Mouse (Mus musculus) myocyte (in vitro differentiated cells): ENCODE data around the gene Baz2a. TPM values are rescaled to one million over a fixed set of nuclear protein-coding genes. Genes with fewer than 3 reads are reported as not detected.
"Not testable (repeated sequence)": the region's sequence is repeated elsewhere in the genome, so short reads cannot be mapped to it uniquely, and the experiment has no call there.

Experiments
- H3K27me3 ChIP-seq: one replicate; pipeline ENCODE4 v1.6.1; 2011; ENCODE audit not compliant: control insufficient read depth, insufficient read depth, insufficient read length
- H3K36me3 ChIP-seq: one replicate; pipeline ENCODE4 v1.6.1; 2011; ENCODE audit not compliant: control insufficient read depth, insufficient read depth
- H3K4me2 ChIP-seq: one replicate; pipeline ENCODE4 v1.6.1; 2011; ENCODE audit warnings: low read depth, control low read depth
- H3K4me3 ChIP-seq: one replicate; pipeline ENCODE4 v1.5.1; 2011; ENCODE audit warnings: mild to moderate bottlenecking, control low read depth, moderate library complexity
- H3K79me2 ChIP-seq: one replicate; pipeline ENCODE4 v1.6.1; 2011; ENCODE audit not compliant: control insufficient read depth, insufficient read depth
- H3ac ChIP-seq: one replicate; pipeline ENCODE4 v1.6.1; 2011; ENCODE audit not compliant: control insufficient read depth, insufficient read length
- CEBPB ChIP-seq: IDR thresholded peaks from 2 replicates; pipeline ENCODE4 v1.6.1; 2011; ENCODE audit warnings: mild to moderate bottlenecking, moderate library complexity; ENCODE audit not compliant: poor library complexity, insufficient read depth, severe bottlenecking
- E2F4 ChIP-seq: IDR thresholded peaks from one replicate; pipeline ENCODE4 v1.6.1; 2011; ENCODE audit warnings: mild to moderate bottlenecking, control low read depth, moderate library complexity; ENCODE audit not compliant: insufficient read depth
- MAX ChIP-seq: IDR thresholded peaks from one replicate; pipeline ENCODE4 v1.6.1; 2011; ENCODE audit warnings: low read depth, mild to moderate bottlenecking, control low read depth
- MYOD1 ChIP-seq, 3 experiments: IDR thresholded peaks; one replicate each; pipeline ENCODE4 v1.6.1; 2011; ENCODE audit warnings: control low read depth in 2 of 3, low read depth in 2 of 3, mild to moderate bottlenecking in 2 of 3, moderate library complexity in 1 of 3; ENCODE audit not compliant: insufficient read length in 2 of 3, control insufficient read depth in 1 of 3
- MYOG ChIP-seq, 3 experiments: IDR thresholded peaks; one replicate each; pipeline ENCODE4 v1.6.1; 2011; ENCODE audit warnings: control low read depth in 2 of 3, low read depth in 2 of 3, mild to moderate bottlenecking in 2 of 3; ENCODE audit not compliant: insufficient read length in 2 of 3, control insufficient read depth in 1 of 3, insufficient read depth in 1 of 3
- POLR2A ChIP-seq: IDR thresholded peaks from one replicate; pipeline ENCODE4 v1.6.1; 2011; ENCODE audit warnings: low read depth, mild to moderate bottlenecking, control low read depth, moderate library complexity; ENCODE audit not compliant: insufficient read length
- POLR2AphosphoS2 ChIP-seq: IDR thresholded peaks from one replicate; pipeline ENCODE4 v1.6.1; 2011; ENCODE audit warnings: low read depth, control low read depth; ENCODE audit not compliant: insufficient read length
- REST ChIP-seq: IDR thresholded peaks from one replicate; pipeline ENCODE4 v1.6.1; 2011; ENCODE audit warnings: mild to moderate bottlenecking, control low read depth, moderate library complexity; ENCODE audit not compliant: insufficient read depth, insufficient read length
- SRF ChIP-seq: IDR thresholded peaks from one replicate; pipeline ENCODE4 v1.6.1; 2011; ENCODE audit warnings: low read depth; ENCODE audit not compliant: control insufficient read depth, insufficient read length
- TCF12 ChIP-seq: IDR thresholded peaks from one replicate; pipeline ENCODE4 v1.6.1; 2011; ENCODE audit warnings: mild to moderate bottlenecking, control low read depth; ENCODE audit not compliant: poor library complexity, insufficient read depth, severe bottlenecking
- TCF3 ChIP-seq: IDR thresholded peaks from one replicate; pipeline ENCODE4 v1.6.1; 2011; ENCODE audit warnings: low read depth, control low read depth; ENCODE audit not compliant: insufficient read length
- USF1 ChIP-seq: IDR thresholded peaks from one replicate; pipeline ENCODE4 v1.6.1; 2011; ENCODE audit warnings: low read depth, mild to moderate bottlenecking, control low read depth, moderate library complexity
- polyA plus RNA-seq: library from polyadenylated mRNA; unstranded; fragments of >200 nt; fragmentation: generic; extraction: Trizol; gene quantifications from one replicate; pipeline ENCODE4 v1.2.1, GENCODE M21; 2012; ENCODE audit warnings: missing spikeins

The Baz2a gene
- polyA plus RNA-seq, 1 experiment = 12.7 TPM

DNA sequence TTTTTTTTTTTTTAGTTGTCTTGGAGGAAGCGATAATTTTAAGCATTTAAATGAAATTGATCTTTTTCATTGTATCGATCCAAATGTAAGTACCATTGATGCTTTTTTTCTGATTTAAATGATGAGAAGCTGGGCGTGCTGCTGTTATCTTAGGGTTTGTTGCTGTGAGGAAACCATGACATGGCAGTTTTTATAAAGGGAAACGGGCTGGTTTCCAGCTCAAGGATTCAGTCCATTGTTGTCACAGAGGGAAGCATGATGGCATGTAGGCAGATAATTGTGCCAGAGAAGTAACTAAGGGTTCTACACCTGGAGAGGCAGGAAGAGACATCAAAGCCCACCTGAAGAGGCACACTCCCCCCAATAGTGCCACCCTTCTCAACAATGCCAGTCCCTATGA is 22.2 kb upstream of the Baz2a start:
- no peak overlapping the region for H3ac ChIP-seq
- no peak overlapping the region for H3K4me2 ChIP-seq
- peaks cover 88% of the 10 kb centered on the region for H3K79me2 ChIP-seq
- H3K36me3 ChIP-seq = peaks cover 50% of the 10 kb centered on the region
- H3K27me3 ChIP-seq = no peaks in the 10 kb centered on the region
- TF ChIP-seq CEBPB (no peak), MAX (no peak), TCF12 (no peak), POLR2A (no peak), POLR2AphosphoS2 (no peak), TCF3 (no peak), USF1 (no peak), MYOG (IDR thresholded peaks at IDR 0.05; ENCODE audit: control insufficient read depth in 1 of 3, insufficient read depth in 1 of 3, insufficient read length in 2 of 3, low read depth in 2 of 3) (no peak), REST (no peak), MYOD1 (IDR thresholded peaks at IDR 0.05; ENCODE audit: control insufficient read depth in 1 of 3, insufficient read length in 2 of 3, low read depth in 2 of 3) (no peak), SRF (no peak), E2F4 (no peak)
- no peak overlapping the region for H3K4me3 ChIP-seq

GRCm38 (mm10) chr10:128070432-128070831 is 20.9 kb upstream of the Baz2a start:
- H3K4me3 ChIP-seq, H3ac ChIP-seq, H3K27me3 ChIP-seq, H3K4me2 ChIP-seq: not testable (repeated sequence)
- Histone ChIP-seq H3K79me2 (peaks cover 76% of the 10 kb centered on the region), H3K36me3 (peaks cover 61% of the 10 kb centered on the region)

DNA sequence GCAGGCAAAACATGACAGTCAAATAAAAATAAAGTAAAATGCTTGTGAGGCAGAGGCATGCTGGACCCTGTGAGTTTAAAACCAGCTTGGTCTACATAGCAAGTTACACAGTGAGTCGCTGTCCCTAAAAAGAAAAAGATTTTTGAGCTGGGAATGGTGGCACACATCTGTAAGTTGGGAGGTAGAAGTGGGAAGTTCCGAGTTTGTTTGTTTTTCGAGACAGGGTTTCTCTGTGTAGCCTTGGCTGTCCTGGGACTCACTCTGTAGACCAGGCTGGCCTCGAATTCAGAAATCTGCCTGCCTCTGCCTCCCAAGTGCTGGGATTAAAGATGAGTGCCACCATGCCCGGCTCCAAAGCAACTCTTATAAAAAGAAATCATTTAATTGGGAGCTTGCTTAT is 13.1 kb upstream of the Baz2a start:
- not testable (repeated sequence) for H3K79me2 ChIP-seq, H3K4me3 ChIP-seq, H3K27me3 ChIP-seq, H3ac ChIP-seq, H3K4me2 ChIP-seq
- peaks cover 40% of the 10 kb centered on the region for H3K36me3 ChIP-seq

DNA sequence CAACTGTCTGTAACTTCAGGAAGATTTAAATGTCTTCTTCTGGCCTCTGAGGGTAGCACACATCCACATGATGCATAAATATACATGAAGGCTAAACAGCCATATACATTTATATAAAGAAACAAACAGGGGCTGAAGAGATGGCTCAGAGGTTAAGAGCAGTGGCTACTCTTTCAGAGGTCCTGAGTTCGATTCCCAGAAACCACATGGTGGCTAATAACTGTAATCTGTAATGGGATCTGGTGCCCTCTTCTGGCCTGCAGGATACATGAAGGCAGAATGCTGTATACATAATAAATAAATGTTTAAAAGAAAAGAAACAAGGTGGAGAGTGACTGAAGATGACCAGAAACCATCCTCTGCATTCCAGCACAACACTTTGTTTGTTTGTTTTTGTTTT is 10.9 kb upstream of the Baz2a start:
- Histone ChIP-seq H3K79me2 (peaks cover 30% of the 10 kb centered on the region), H3K4me3 (no peak overlapping the region), H3K27me3 (no peaks in the 10 kb centered on the region), H3ac (no peak overlapping the region), H3K4me2 (no peak overlapping the region), H3K36me3 (peaks cover 26% of the 10 kb centered on the region)
- TF ChIP-seq POLR2A (no peak), MYOD1 (IDR thresholded peaks at IDR 0.05; ENCODE audit: control insufficient read depth in 1 of 3, insufficient read length in 2 of 3, low read depth in 2 of 3) (no peak), TCF12 (no peak)

- peaks cover 34% of the 10 kb centered on the region for H3K36me3 ChIP-seq
- no peak overlapping the region for H3ac ChIP-seq
- peak overlapping the region; percentile 99 for H3K4me3 ChIP-seq
- H3K27me3 ChIP-seq = no peaks in the 10 kb centered on the region
- H3K4me2 ChIP-seq = peak overlapping the region; percentile 75
- TF ChIP-seq POLR2AphosphoS2 (no peak), MYOG (IDR thresholded peaks at IDR 0.05; ENCODE audit: control insufficient read depth in 1 of 3, insufficient read depth in 1 of 3, insufficient read length in 2 of 3, low read depth in 2 of 3) (no peak), TCF3 (no peak), SRF (no peak), E2F4 (no peak), REST (no peak), POLR2A (no peak), MYOD1 (IDR thresholded peaks at IDR 0.05; ENCODE audit: control insufficient read depth in 1 of 3, insufficient read length in 2 of 3, low read depth in 2 of 3) (no peak), TCF12 (no peak), USF1 (no peak), MAX (no peak), CEBPB (no peak)
- H3K79me2 ChIP-seq = peaks cover 44% of the 10 kb centered on the region
Measured at GRCm38 (mm10) chr10:128081807-128082476, 9.4 kb upstream of the Baz2a start.

GRCm38 (mm10) chr10:128082477-128082808 is 8.9 kb upstream of the Baz2a start:
- Histone ChIP-seq H3K36me3 (peaks cover 33% of the 10 kb centered on the region), H3K27me3 (no peaks in the 10 kb centered on the region), H3ac (no peak overlapping the region), H3K4me2 (peak overlapping the region; percentile 75), H3K79me2 (peaks cover 44% of the 10 kb centered on the region), H3K4me3 (peak overlapping the region; percentile 99)
- TF ChIP-seq TCF12 (no peak), MYOD1 (IDR thresholded peaks at IDR 0.05; ENCODE audit: control insufficient read depth in 1 of 3, insufficient read length in 2 of 3, low read depth in 2 of 3) (no peak), TCF3 (no peak), CEBPB (no peak), POLR2AphosphoS2 (no peak), SRF (no peak), POLR2A (no peak)
